Mouse (Mus musculus) adrenal gland, postnatal 14 days (tissue): ENCODE measurements around the gene Slc9a5. TPM values are rescaled to one million over a fixed set of nuclear protein-coding genes. Genes with fewer than 3 reads are reported as not detected.

ENCODE experiments used
- DNase-seq: peaks from one replicate; pipeline ENCODE4 v3.0.0; 2021; ENCODE audit warnings: mixed read lengths
- microRNA-seq, 2 experiments: library from miRNA; unstranded; fragments of <30 nt; microRNA quantifications; one replicate each; pipeline ENCODE4 v1.2.0; 2021
- total RNA-seq: library from RNA; stranded (reverse); gene quantifications from 2 replicates; pipeline ENCODE4 v1.2.3, GENCODE M21; 2021

The Slc9a5 gene
- total RNA-seq, 1 experiment from 2014 or later, result 1.9 TPM

- DNase-seq, result no peak
Measured at GRCm38 (mm10) chr8:105409947-105410346, 61.3 kb downstream of the Slc9a5 start.

- peak; percentile 85 for DNase-seq
Measured at GRCm38 (mm10) chr8:105413391-105413790, 64.7 kb downstream of the Slc9a5 start, which contains the start of the genes Kctd19 and Lrrc36. Gene Kctd19 (minus strand): TSS chr8:105413502. Gene Lrrc36 (plus strand): TSS chr8:105413571.

- no peak for DNase-seq
Measured at GRCm38 (mm10) chr8:105418992-105419391, 70.3 kb downstream of the Slc9a5 start.

Small RNA genes within 50 kb of the gene (microRNA-seq; reads per million reads assigned to microRNA genes)
- gene Gm27320, result 0 reads per million in 2 experiments
- 1,085 to 1,417 reads per million in 2 experiments for gene Mir328

Other genes starting within 250 kb of the Slc9a5 start
- not detected in 2 replicates for gene Ces4a, start 217.0 kb upstream of the Slc9a5 start, total RNA-seq
- 58.4 and 60.1 TPM in 2 replicates for gene Cbfb, start 178.2 kb upstream of the Slc9a5 start, total RNA-seq
- gene D230025D16Rik, start 123.7 kb upstream of the Slc9a5 start, total RNA-seq, result 34.9 and 38.7 TPM in 2 replicates
- 3.6 and 5.0 TPM in 2 replicates for gene B3gnt9, start 93.7 kb upstream of the Slc9a5 start, total RNA-seq
- 12.7 and 15.9 TPM in 2 replicates for gene Tradd, start 84.2 kb upstream of the Slc9a5 start, total RNA-seq
- gene Fbxl8, start 84.2 kb upstream of the Slc9a5 start, total RNA-seq, result 3.3 and 5.0 TPM in 2 replicates
- 0.41 and 0.70 TPM in 2 replicates for gene Hsf4, start 79.0 kb upstream of the Slc9a5 start, total RNA-seq
- 11.5 and 13.4 TPM in 2 replicates for gene Nol3, start 72.7 kb upstream of the Slc9a5 start, total RNA-seq
- gene 4931428F04Rik, start 59.0 kb upstream of the Slc9a5 start, total RNA-seq, result 2.6 and 4.6 TPM in 2 replicates
- gene Exoc3l, start 52.7 kb upstream of the Slc9a5 start, total RNA-seq, result 16.0 and 20.2 TPM in 2 replicates
- 44.5 and 44.9 TPM in 2 replicates for gene E2f4, start 51.2 kb upstream of the Slc9a5 start, total RNA-seq
- 3.9 and 5.0 TPM in 2 replicates for gene Elmo3, start 43.2 kb upstream of the Slc9a5 start, total RNA-seq
- 4.7 and 6.6 TPM in 2 replicates for gene Lrrc29, start 22.6 kb upstream of the Slc9a5 start, total RNA-seq
- 47.7 and 48.6 TPM in 2 replicates for gene Tmem208, start 22.5 kb upstream of the Slc9a5 start, total RNA-seq
- gene Fhod1, start 890 bp upstream of the Slc9a5 start, total RNA-seq, result 11.9 and 15.7 TPM in 2 replicates
- gene Plekhg4, start 24.4 kb downstream of the Slc9a5 start, total RNA-seq, result 0.26 and 0.98 TPM in 2 replicates
- gene Kctd19, start 64.7 kb downstream of the Slc9a5 start, total RNA-seq, result 0.26 TPM in 2 replicates
- 4.0 and 6.0 TPM in 2 replicates for gene Lrrc36, start 64.7 kb downstream of the Slc9a5 start, total RNA-seq
- 42.6 and 57.0 TPM in 2 replicates for gene Tppp3, start 122.7 kb downstream of the Slc9a5 start, total RNA-seq
- 16.0 and 18.1 TPM in 2 replicates for gene Zdhhc1, start 148.1 kb downstream of the Slc9a5 start, total RNA-seq
- gene Hsd11b2, start 169.9 kb downstream of the Slc9a5 start, total RNA-seq, result 1.1 and 1.2 TPM in 2 replicates
- 90.6 and 97.4 TPM in 2 replicates for gene Atp6v0d1, start 217.2 kb downstream of the Slc9a5 start, total RNA-seq